Mouse (Mus musculus) skeletal muscle tissue, adult 2 months (tissue): ENCODE data around the gene Lmx1b.

Experiments
- DNase-seq: peaks from one replicate; pipeline ENCODE4 v3.0.0-alpha.2; 2012; ENCODE audit warnings: low read depth, low spot score

Lmx1b gene

GRCm38 (mm10) chr2:33543429-33544202 lies 96.7 kb downstream of the Lmx1b start:
- DNase-seq, result no peak

- DNase-seq, result no peak
Observed at GRCm38 (mm10) chr2:33542696-33543428, 97.4 kb downstream of the Lmx1b start.

- no peak for DNase-seq
Observed at GRCm38 (mm10) chr2:33525274-33526055, 114.8 kb downstream of the Lmx1b start.

- DNase-seq, result no peak
Observed at GRCm38 (mm10) chr2:33515856-33516255, 124.5 kb downstream of the Lmx1b start.

GRCm38 (mm10) chr2:33515431-33515830 lies 124.9 kb downstream of the Lmx1b start:
- no peak for DNase-seq
